Mouse (Mus musculus) MEL (cell line): ENCODE results near the gene Hcn4.

Experiments used
- CTCF ChIP-seq, 3 experiments: IDR thresholded peaks in 2 of 3; conservative IDR thresholded peaks in 1 of 3; 2 replicates each; pipeline ENCODE4 v1.5.1; 2011 to 2012; ENCODE audit warnings: low read length in 3 of 3, low read depth in 2 of 3, mild to moderate bottlenecking in 2 of 3, improper control_type of control experiment in 1 of 3, inconsistent platforms in 1 of 3, mixed read lengths in 1 of 3, moderate library complexity in 1 of 3; ENCODE audit not compliant: control insufficient read depth in 1 of 3, insufficient read depth in 1 of 3, poor library complexity in 1 of 3, severe bottlenecking in 1 of 3
- EP300 ChIP-seq, 2 experiments: IDR thresholded peaks; 2 replicates each; pipeline ENCODE4 v1.6.1; 2011; ENCODE audit warnings: improper control_type of control experiment in 2 of 2, low read length in 2 of 2, low read depth in 1 of 2, mild to moderate bottlenecking in 1 of 2
- GATA1 ChIP-seq: IDR thresholded peaks from 2 replicates; pipeline ENCODE4 v1.6.1; 2011; ENCODE audit warnings: low read depth, low read length, improper control_type of control experiment
- KAT2A ChIP-seq: conservative IDR thresholded peaks from 2 replicates; pipeline ENCODE4 v1.6.1; 2012; ENCODE audit warnings: low read depth, low read length, improper control_type of control experiment, inconsistent platforms
- MAZ ChIP-seq: IDR thresholded peaks from 2 replicates; pipeline ENCODE4 v1.6.1; 2012; ENCODE audit warnings: low read depth, mild to moderate bottlenecking, inconsistent platforms, low read length, improper control_type of control experiment
- POLR2A ChIP-seq, 2 experiments: IDR thresholded peaks; 2 replicates each; pipeline ENCODE4 v1.6.1; 2011 to 2012; ENCODE audit warnings: low read length in 2 of 2, mild to moderate bottlenecking in 2 of 2, control low read depth in 1 of 2, improper control_type of control experiment in 1 of 2, low read depth in 1 of 2, moderate library complexity in 1 of 2; ENCODE audit not compliant: control insufficient read depth in 1 of 2, insufficient read depth in 1 of 2, poor library complexity in 1 of 2
- SMC3 ChIP-seq: IDR thresholded peaks from 2 replicates; pipeline ENCODE4 v1.6.1; 2011; ENCODE audit warnings: low read depth, low read length, improper control_type of control experiment
- TAL1 ChIP-seq: IDR thresholded peaks from 2 replicates; pipeline ENCODE4 v1.6.1; 2012; ENCODE audit warnings: mild to moderate bottlenecking, inconsistent platforms, low read length, moderate library complexity, mixed read lengths
- UBTF ChIP-seq: IDR thresholded peaks from 2 replicates; pipeline ENCODE4 v1.6.1; 2012; ENCODE audit warnings: low read depth, mild to moderate bottlenecking, inconsistent platforms, low read length, improper control_type of control experiment, moderate library complexity, borderline replicate concordance; ENCODE audit not compliant: insufficient read depth
- USF1 ChIP-seq: IDR thresholded peaks from 2 replicates; pipeline ENCODE4 v1.6.1; 2014; ENCODE audit warnings: low read depth, mild to moderate bottlenecking, inconsistent platforms, low read length, improper control_type of control experiment, moderate library complexity
- ZKSCAN1 ChIP-seq: IDR thresholded peaks from 2 replicates; pipeline ENCODE4 v1.6.1; 2012; ENCODE audit warnings: low read depth, mild to moderate bottlenecking, inconsistent platforms, low read length, improper control_type of control experiment, moderate library complexity

DNA sequence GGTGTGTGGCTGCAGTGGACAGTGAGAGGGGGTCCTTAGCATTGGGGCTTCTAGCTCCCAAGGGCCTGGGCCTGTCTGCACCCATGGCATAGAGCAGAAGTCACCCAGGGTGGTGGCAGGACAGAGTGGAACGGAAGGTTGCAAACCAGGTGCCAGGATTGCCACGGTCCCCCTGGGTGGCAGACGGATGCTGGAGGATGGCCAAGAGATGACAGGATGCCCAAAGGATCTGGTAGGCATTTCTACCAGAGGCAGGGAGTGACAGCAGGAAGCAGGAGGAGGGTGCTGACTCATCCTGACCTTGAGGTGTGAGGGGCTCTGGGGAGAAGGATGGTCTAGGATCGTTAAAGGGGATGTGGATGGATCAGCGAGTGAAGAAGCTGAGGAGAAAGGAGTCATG is 15.3 kb downstream of the Hcn4 start:
- TF ChIP-seq USF1 (no peak), SMC3 (no peak), ZKSCAN1 (no peak), TAL1 (no peak), KAT2A (no peak), MAZ (no peak), UBTF (no peak), POLR2A (IDR thresholded peaks at IDR 0.05; ENCODE audit: control insufficient read depth in 1 of 2, insufficient read depth in 1 of 2, low read depth in 1 of 2, low read length in 2 of 2, poor library complexity in 1 of 2) (no peak), CTCF (IDR thresholded peaks at IDR 0.05 in 2 of 3, conservative IDR thresholded peaks at IDR 0.05 in 1 of 3; ENCODE audit: control insufficient read depth in 1 of 3, insufficient read depth in 1 of 3, low read depth in 2 of 3, low read length in 3 of 3, poor library complexity in 1 of 3, severe bottlenecking in 1 of 3) (no peak), EP300 (IDR thresholded peaks at IDR 0.05; ENCODE audit: low read depth in 1 of 2, low read length in 2 of 2) (no peak), GATA1 (no peak)
